11 mouse cellular contexts compared by ENCODE assay signal in genomic region chr2:11687436-11687835, GRCm38 (mm10). TPM values are rescaled to one million over a fixed set of nuclear protein-coding genes. Genes with fewer than 3 reads are reported as not detected.
DNase-seq lines count a peak whose midpoint lies in the region; ATAC-seq and TF ChIP-seq lines count a peak whose summit lies in the region.
"Had no signal": no experiment of that assay in that cellular context is flagged by ENCODE, and none has a peak within 500 bp of the region (broad histone marks: within the 10 kb centered on the region; RNA-seq: fewer than 3 reads in every experiment).

No protein-coding gene starts in this region.

- H3K9ac ChIP-seq in forebrain, embryonic 13.5 days: no peak overlapping the region
- H3K9ac ChIP-seq: heart, embryonic 13.5 days; midbrain, embryonic 15.5 days had no signal

- no peak for ATAC-seq in erythroid progenitor cell, adult 5-6 weeks (replicated peaks; ENCODE audit: low FRiP score, poor library complexity, severe bottlenecking)
- ATAC-seq in forebrain, embryonic 13.5 days: no peak
- ATAC-seq: midbrain, embryonic 15.5 days had no signal

- no peaks in the 10 kb centered on the region for H3K4me1 ChIP-seq in forebrain, embryonic 13.5 days
- H3K4me1 ChIP-seq: heart, embryonic 13.5 days; midbrain, embryonic 15.5 days had no signal

- H3K36me3 ChIP-seq in forebrain, embryonic 13.5 days (ENCODE audit: poor library complexity, severe bottlenecking): no peaks in the 10 kb centered on the region
- H3K36me3 ChIP-seq: heart, embryonic 13.5 days; midbrain, embryonic 15.5 days had no signal

- peak; percentile 83 for TF ChIP-seq CTCF in layer of hippocampus, adult 2 months (conservative IDR thresholded peaks at IDR 0.05)

- peak; percentile 7 for DNase-seq in cerebellum, adult 8-10 months
- no peak for DNase-seq in cerebellum, adult 11 months
- DNase-seq in layer of hippocampus, adult 2 months (ENCODE audit: low spot score in 2 of 2): peak in 1 of 2 experiments; percentile 14
- DNase-seq in layer of hippocampus, adult 8-10 months (ENCODE audit: low spot score in 2 of 2): no peak
- DNase-seq in CD4-positive, CD25-positive, alpha-beta regulatory T cell, adult 2 months (ENCODE audit: low read depth, low spot score): peak; percentile 67
- DNase-seq in embryo, embryonic 11.5 days (ENCODE audit: low read depth, low spot score): peak; percentile 17

- no peaks in the 10 kb centered on the region for H3K9me3 ChIP-seq in forebrain, embryonic 13.5 days (replicated peaks)
- H3K9me3 ChIP-seq: heart, embryonic 13.5 days; midbrain, embryonic 15.5 days had no signal

- H3K4me3 ChIP-seq in layer of hippocampus, adult 2 months: no peak overlapping the region
- H3K4me3 ChIP-seq in forebrain, embryonic 13.5 days: no peak overlapping the region
- H3K4me3 ChIP-seq: heart, embryonic 13.5 days; midbrain, embryonic 15.5 days had no signal

- no peaks in the 10 kb centered on the region for H3K27me3 ChIP-seq in forebrain, embryonic 13.5 days
- H3K27me3 ChIP-seq: heart, embryonic 13.5 days; midbrain, embryonic 15.5 days had no signal

- 33% methylated on average over 3 of the region's 3 CpGs for WGBS in forebrain, embryonic 13.5 days

- H3K27ac ChIP-seq in layer of hippocampus, adult 2 months: no peak overlapping the region
- no peak overlapping the region for H3K27ac ChIP-seq in forebrain, embryonic 13.5 days
- H3K27ac ChIP-seq: heart, embryonic 13.5 days; midbrain, embryonic 15.5 days had no signal

- H3K4me2 ChIP-seq in forebrain, embryonic 13.5 days: no peak overlapping the region
- H3K4me2 ChIP-seq: heart, embryonic 13.5 days; midbrain, embryonic 15.5 days had no signal

RNA-seq across cellular contexts. Expression of gene Il15ra, which starts 17.7 kb away (rescaled TPM):
- total RNA-seq in layer of hippocampus, adult 2 months (2021): 1 to 10 TPM; 6.2 to 8.0 TPM
- 10 to 100 TPM in 2 of 4 experiments, 1 to 10 TPM in 2; 7.1 to 14.0 (median 10.0) TPM for total RNA-seq in layer of hippocampus, adult 8-10 months (2022)
- 7.2 TPM in 1 of 2 replicates, not detected in the other for total RNA-seq in erythroid progenitor cell, adult 5-6 weeks (2015; ENCODE audit: low replicate concordance)
- 8.1 and 38.3 TPM in 2 replicates for total RNA-seq in erythroid progenitor cell, adult 5-6 weeks (2017; ENCODE audit: low replicate concordance)
- 0.49 and 0.52 TPM in 2 replicates for polyA plus RNA-seq in forebrain, embryonic 13.5 days (2015; fragmentation: Nextera tagmentation; extraction: Ambion mirVana)

RNA-seq across cellular contexts. Expression of gene Il2ra, which starts 44.8 kb away (rescaled TPM):
- under 1 TPM in 1 of 2 experiments, not detected in 1; 0.13 TPM for total RNA-seq in layer of hippocampus, adult 2 months (2021)
- total RNA-seq in layer of hippocampus, adult 8-10 months (2022): under 1 TPM in 3 of 4 experiments, not detected in 1; 0.08 to 0.13 (median 0.09) TPM
- 11.9 and 14.7 TPM in 2 replicates for total RNA-seq in erythroid progenitor cell, adult 5-6 weeks (2015; ENCODE audit: low replicate concordance)
- 1.3 and 5.4 TPM in 2 replicates for total RNA-seq in erythroid progenitor cell, adult 5-6 weeks (2017; ENCODE audit: low replicate concordance)
- not detected in 2 replicates for polyA plus RNA-seq in forebrain, embryonic 13.5 days (2015; fragmentation: Nextera tagmentation; extraction: Ambion mirVana)
- polyA plus RNA-seq: C2C12 had no signal

Comparison
In these comparisons a context has a peak if more than half of its experiments do, and no peak if none do; other contexts are left out.
1. DNase-seq: peak in cerebellum, adult 8-10 months (single experiment), CD4-positive, CD25-positive, alpha-beta regulatory T cell, adult 2 months (single experiment) and embryo, embryonic 11.5 days (single experiment); none in cerebellum, adult 11 months (single experiment) and layer of hippocampus, adult 8-10 months (0 of 2).